Mouse (Mus musculus) embryo, embryonic 11.5 days (tissue): ENCODE measurements around the gene Arpc4.

Experiments used
- DNase-seq: peaks from one replicate; pipeline ENCODE4 v3.0.0-alpha.2; 2012; ENCODE audit warnings: low read depth, low spot score

Arpc4 gene

DNA sequence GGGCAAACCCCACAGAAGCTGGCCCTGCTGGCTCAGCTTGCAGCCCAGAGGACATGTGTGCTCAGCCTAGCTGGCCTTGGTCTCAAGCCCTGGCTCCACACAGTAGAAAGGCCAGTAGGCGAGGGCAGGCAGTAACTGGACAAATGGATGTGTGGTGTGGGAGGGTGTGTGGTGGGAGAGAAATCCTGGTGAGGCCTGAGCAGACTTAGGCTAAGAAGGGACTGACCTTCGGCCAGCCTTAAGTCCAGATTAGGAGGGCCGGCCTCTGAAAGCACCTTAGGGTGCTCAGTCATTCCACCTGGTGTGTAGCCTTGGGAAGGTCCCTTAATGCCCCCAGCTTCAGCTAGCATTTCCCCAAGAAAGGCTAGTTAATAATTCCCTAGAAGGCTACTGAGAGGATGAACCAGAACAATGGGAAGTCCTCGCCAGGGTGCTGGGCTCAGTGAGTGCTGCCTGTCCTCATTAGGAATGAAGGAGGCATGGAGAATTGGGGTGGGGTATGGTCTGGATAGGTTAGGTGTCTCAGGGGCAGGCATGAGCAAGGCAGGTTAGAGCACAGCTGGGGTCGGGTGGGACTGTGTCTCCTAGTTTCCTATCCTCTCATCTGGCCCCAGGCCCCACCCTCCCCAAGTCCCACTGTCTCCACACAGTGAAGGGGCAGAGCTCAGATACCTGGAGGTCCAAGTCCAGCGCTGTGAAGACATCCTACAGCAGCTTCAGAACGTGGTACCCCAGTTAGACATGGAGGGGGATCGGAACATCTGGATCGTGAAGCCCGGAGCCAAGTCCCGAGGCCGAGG is 26.9 kb downstream of the Arpc4 start:
- DNase-seq, result no peak

DNA sequence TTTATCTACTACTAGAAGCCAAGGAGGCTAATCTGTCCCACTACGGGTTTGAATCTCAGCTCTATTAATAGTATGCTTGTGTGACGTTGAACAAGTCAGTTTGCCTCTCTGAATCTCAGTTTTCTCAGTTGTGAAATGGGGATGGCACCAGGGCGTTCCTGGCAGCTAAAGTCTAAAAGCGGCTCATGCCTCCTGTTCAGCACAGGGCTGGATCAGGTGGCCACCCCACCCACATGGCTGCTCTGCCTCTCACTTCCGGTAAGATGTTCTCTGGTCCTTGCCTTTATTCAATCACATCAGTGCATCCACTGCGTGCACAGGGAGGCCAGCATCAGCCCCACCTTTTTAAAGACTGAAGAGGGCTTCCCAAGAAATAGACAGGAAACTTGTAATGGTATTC is 27.6 kb downstream of the Arpc4 start:
- no peak for DNase-seq

DNA sequence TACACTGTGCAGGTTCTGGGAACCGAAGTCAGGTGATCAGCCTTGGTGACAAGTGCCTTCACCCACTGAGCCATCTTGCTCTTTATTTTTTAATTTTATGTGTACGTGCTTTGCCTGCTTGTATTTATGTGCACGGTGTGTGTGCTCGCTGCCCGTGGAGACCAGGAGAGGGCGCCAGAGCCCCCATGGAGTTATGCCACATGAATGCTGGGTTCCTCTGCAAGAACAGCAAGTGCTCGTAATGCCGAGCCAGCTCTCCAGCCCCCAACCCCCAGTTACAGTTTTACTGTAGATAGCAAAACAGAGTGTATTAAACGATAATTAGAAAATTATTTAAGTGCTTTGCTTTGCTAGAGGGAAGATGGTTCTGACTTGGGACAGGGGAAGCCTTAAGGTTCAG is 28.8 kb downstream of the Arpc4 start:
- DNase-seq, result no peak

DNA sequence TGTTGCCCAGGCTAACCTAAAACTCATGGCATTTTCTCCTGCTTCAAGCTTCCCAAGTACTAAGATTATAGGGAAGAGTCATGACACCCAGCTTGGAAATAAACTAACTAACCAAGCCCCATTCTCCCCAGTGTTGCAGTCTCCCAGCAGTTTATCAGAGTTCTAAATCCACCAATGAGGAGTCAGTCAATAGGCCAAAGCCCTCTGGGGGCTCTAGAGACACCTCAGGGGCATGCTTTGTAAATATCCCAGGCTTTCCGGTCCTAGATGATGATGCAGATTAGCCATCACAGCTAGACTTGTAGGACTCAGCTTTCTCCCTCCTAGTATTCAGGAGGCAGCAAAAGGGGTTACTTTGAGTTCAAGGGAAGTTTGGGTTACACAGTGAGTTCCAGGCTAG is 32.1 kb downstream of the Arpc4 start:
- no peak for DNase-seq

DNA sequence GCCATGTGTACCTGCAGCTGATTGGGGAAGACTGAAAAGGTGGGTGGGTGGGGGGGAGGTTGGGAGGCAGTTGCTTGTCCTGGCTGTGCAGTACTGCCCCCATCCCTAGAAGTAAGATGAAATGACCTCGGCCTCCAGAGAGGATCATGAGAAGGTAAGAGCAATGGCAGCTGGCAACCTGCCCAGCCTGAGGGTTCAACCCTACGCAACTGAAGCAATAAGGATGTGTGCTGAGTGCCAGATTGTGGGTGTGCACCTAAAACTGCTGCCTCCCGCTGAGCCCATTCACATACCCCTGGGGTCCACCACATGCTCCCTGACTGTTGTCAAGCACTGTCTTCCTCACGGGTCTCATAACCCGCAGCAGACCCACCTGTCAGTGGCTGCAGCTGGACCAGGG is 38.5 kb downstream of the Arpc4 start:
- DNase-seq, result no peak

DNA sequence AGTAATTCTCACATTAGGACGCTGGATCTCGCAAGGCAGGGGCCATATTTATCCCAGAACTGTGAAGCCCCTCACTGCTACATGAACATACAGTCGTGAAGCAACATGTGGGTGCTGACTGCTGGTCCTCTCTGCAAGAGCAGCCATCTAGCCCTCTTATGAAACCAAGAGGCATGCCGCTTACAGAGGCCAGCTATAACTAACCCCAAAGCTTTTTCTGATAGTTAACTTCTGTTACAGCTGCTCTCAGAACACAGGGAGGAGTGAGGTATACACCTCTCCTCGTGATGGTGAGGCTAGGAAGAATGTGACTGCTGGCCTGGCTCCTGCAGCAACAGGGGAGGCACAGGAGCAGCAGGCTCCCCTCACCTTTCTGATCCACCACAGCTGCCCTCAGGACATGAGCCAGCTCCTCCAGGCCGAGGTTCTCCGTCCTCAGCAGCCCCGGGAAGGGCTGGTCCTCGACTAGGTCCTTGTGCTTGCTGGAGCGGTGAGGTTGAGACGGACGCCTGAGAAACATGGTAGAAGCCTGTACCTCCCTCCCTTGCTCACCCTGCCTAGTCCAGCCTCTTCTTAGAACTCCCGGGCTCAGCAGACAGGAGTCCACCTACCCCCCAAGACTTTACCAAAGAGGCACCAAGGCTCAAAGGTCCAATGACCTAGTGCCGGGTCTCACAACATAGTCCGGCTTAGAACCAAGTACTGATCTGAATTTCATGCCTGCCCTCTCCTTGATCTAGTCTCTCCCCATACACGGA is 40.7 kb downstream of the Arpc4 start:
- no peak for DNase-seq

DNA sequence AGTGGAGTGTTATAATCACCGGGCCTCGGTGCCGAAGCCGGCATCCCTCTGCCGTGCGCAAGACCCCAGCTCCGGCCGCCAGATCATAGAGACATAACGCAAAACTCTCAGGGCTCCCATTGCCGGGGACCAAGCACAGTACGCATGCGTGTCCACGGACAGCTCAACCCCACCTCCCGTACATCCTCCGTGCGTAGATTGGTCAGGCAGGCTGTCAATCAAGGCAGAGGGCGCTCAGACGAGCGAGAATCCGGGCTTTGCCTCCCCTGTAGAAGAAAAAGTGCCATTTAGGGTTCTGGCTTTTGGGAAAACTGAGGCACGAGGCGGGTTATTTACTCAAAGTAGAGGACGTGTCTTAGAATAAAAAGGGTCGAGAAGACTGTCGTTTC is 41.3 kb downstream of the Arpc4 start, which contains the start of gene Rpusd3:
TSS of gene Rpusd3 (minus strand) at position 142 of the 389 bp plus-strand sequence.
- peak; percentile 97 for DNase-seq

DNA sequence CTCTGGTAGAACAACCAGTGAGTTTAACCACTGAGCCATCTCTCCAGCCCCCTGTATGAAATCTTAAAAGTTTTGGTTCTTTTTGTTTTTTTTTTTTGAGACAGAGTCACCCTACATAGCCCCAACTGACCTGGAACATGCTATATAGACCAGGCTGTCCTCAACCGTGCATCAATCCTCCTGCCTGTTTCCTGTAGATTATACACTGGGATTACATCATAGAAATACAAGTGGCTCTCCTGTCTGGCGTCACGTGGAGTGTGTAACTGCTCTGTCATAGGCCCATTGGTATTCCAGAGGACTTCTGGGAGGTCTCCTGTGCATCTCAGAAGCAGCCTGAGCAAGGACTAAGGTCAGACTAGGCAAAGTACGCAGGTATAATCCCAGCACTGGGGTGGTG is 45.1 kb downstream of the Arpc4 start:
- no peak for DNase-seq

DNA sequence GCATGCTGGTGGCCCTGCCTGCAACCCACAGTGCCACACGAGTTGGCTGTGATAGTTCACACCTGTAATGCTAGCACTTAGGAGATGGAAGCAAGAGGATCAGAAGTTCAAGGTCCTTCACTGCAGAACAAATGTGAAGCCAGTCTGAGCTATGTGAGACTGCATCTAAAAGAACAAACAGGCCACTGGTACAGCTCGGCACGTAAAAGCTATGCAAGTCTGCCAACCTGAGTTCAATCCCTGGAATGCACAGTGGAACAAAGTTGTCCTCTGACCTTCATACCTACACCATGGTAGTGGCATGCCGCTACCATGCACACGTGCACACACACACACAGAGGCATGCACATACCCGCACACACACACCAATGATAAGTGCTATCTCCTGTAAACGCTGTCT is 46.3 kb downstream of the Arpc4 start:
- DNase-seq, result no peak

DNA sequence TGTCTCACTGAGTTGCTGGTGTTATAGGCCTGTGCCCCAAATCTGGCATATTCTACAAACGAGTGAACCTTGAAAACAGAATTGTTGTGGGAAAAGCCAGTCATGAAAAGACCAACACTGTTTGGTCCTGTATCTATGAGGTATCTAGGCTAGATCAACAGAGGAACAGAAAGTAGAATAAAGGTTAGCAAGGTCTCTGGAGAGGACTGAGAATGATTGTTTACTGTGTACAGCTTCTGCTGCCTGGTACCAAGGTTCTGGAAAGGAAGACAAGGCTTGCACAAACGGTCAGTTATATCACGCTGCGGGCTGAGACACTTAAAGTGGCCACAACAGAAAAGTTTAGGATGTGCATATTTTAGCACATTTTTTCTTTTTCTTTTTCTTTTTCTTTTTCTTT is 48.8 kb downstream of the Arpc4 start:
- DNase-seq, result no peak

DNA sequence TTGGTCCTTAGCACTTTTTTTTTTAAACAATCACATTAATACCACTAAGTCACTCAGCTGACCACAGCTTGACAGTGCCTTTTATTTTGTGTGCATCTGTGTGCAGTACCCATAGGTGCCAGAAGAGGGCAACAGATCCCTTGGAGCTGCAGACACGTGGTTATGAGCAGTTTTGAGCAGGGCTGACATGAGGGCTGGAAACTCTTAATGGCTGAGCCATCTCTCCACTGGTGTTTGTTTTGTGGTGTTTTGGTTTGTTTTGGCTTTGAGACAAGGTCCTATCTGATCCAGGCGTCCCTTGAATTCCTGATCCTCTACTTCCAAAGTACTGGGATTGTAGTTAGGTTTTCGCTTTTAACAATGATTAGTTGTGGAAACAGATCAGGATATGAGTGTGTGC is 49.5 kb downstream of the Arpc4 start:
- peak; percentile 17 for DNase-seq

DNA sequence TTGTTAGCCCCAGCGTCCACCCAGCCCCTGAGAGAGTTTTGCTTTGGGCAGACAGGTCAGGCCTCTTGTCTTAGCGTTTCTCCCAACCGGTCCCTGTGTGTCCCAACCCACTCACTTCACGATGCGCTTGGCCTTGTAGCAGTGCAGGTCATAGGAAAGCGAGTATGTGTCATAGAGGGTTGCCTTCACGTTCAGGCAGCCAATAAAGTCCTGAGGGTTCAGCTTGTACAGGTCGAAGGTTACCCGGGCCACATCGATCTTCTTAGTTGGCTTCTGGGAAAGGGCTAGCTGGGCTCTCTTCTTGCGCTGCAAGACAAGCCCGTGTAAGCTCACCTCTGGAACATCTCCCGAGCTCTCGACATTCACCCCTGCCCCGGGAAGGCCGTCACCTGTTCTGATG is 50.1 kb downstream of the Arpc4 start:
- DNase-seq, result no peak

DNA sequence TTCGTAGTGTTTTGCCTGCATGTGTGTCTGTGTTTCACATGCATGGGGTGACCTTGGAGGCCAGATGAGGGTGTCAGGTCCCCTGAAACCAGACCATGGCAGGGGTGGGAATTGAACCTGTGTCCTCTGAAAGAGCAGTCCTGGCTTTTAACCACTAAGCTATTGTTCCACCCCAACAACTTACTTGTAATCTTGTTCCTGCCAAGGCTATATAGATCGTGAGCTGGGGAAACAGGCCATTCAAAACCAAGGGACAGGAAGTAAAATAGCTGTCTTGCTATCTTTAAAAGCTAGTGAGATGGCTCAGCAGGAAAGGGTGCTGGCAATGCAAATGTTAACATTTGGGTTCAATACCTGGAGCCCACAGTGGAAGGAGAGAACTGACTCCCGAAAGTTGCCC is 52.0 kb downstream of the Arpc4 start:
- DNase-seq, result no peak

DNA sequence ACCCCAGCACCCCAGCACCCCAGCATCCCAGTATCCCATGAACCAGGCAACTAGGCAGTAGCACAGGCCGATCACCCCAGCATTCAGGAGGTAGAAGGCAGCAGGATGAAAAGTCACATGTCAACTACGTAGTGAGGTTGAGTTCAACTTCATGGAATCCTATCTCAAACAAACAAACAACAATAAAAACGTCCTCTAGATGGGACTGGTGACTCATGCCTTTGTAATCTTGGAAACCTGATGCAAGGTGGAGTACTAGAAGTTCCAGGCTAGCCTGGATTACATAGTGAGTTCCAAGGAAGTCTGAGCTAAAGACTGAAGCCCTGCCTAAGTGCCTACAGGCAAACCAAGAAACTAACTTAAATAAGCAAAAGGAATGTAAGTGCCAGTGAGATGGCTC is 52.9 kb downstream of the Arpc4 start:
- no peak for DNase-seq

DNA sequence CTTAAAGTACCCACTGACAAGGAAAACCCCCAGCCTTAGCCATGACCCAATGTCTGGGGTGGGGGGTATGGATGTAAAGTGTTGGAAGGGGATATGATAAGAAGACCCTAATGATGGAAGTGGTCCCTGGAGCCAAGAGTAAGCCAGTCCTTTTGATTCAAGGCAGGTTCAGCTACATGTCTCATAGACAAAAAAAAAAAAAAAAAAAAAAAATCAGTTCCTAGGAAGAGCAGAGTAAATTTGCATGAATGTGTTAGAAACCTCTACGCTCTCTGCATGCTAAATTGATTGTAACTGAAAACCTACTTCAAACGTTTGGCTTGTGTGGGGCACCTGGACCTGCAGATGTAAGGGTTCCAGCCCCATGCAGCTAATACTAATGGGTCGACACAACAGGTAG is 53.9 kb downstream of the Arpc4 start:
- no peak for DNase-seq

DNA sequence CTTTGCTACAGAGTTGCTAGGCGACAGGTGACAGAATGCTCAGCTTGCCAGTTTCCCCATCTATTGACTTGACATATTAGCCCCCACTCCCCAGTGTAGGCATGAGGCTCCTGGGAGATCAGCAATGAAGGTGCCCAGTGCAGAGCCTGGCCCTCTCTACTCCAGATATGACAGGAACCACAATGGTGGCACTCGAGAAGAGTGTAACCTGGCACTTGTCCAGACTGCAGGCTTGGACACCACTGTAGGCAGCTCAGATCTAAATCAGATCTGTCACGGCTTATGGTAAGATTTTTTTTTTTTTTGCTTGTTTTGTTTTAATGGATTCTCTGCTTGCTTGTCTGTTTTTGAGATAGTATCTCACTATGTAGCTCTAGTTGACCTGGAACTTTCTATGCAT is 55.7 kb downstream of the Arpc4 start:
- no peak for DNase-seq

DNA sequence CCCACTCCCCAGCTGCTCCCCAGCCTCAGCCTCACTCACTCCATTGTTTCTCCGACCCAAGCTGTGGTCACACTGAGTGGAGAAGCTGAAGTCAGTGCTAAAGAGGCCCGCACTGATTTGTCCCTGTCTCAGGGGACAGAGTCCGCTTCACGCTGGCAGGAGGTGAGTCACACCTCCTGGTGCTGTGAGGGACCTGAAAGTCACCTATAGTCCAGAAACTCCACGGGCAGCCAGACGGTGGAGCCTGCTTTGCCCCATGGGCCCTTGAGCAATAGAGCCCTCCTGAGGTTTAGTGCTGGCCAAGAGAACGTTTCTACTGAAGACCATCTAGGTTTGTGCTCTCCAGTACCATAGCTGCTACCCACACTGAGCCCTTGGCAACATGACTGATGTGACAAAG is 56.8 kb downstream of the Arpc4 start:
- no peak for DNase-seq

DNA sequence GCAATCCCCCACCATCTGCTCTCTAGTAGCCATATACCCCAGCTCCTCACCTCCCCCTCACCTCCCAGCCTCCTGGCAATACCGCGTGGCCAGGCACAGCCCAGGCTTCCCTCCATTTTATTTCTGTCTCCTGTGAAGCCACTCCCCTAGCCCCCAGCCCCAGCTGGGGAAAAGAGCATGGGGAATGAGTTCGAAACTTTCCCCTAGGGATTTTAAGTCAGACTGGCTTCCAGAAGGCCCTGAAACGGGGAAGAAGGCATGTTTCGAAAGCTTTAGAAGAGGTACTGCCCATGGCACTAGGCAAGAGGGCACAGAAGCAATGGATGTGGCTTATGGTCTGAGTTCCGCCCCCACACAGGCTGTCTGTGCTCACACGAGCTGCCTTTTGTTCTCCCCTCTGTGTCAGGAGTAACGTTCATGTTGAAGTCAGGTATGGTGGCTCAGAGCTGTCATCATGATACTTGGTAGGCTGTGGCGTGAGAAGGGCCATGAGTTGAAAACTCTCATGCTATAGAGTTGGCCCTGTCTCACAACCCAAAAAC is 57.8 kb downstream of the Arpc4 start, which contains the start of gene Cidec:
TSS of gene Cidec (minus strand) at position 97 of the 542 bp plus-strand sequence.
- DNase-seq, result no peak

DNA sequence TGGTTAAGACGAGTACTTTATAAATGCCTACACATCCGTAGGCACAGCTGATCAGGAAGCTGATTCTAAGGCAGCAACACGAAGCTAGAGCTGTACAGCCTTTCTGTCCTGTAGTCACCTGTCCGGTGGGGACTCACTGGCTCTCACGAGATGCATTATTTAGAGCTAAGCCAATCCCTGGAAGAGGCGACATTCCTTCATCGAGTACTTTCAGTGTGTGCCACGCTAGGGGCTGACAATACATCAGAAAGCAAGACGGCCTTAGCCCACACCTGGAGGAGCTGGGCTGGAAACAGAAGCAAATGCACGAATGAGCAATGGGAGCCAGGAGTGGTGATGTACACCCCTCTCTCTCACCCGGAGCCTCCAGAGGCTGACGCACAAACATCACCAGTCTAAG is 59.2 kb downstream of the Arpc4 start:
- no peak for DNase-seq

DNA sequence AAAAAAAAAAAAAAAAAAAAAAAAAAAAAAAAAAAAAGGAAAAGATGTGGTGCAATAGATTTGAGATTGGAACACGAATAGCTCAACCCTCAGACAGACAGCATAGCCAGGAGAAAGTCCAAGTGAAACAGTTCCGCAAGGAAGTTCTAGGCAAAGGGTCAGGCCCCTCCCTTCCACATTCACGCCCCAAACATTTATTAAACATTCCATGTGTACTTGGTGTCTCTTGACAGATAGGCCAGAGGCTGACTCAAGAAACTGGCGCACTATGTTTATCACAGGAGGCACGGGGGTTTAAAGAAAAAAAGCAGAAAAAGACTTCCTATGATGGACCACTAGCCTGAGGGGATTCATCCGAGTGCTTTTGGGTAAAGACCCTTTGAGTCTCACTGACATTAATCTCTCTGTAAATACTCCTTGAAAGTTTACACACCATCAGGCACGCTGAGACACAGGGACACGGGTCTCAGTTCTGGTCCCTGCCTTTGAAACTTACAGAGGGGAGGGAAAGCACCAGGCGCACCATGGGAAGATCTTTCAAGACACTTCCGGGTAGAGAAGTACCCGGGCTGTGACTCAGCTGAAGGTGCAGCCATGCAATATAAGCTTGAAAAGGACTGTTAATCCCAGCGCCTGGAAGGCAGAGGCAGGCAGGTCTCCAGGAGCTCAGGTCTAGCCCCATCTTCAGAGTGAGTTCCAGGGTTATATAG is 61.0 kb downstream of the Arpc4 start:
- DNase-seq, result no peak
